Mouse (Mus musculus): Measurements from ENCODE around the gene Gm28048. TPM values are rescaled to one million over a fixed set of nuclear protein-coding genes. Genes with fewer than 3 reads are reported as not detected.

The Gm28048 gene
- polyA plus RNA-seq, 1 experiment, result not detected

DNA sequence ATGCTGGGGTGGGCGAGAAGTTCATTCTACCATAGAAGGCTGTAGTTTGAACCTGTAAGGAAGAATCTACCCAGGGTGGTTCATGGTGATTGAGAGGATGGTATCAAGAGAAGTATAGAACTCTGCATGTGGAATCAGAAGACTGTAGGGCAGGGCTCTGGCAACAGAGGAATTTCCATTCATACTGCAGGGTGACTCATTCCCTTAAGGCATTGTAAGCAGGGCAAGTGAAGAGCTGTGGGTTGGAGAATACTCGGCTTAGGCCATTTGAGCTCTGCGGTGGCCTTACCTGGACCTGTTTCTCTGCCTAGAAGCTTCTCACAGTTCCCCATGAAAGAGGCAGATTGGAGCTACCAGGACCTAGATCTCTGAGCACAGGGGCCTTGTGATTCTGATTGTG, 170.5 kb downstream of the Gm28048 start:
- no peak for DNase-seq

GRCm38 (mm10) chr11:22809465-22810096, 172.3 kb downstream of the Gm28048 start:
- Histone ChIP-seq H3K4me3 (replicated peaks; ENCODE audit: extremely low read depth, low read depth, low read length) (no peak overlapping the region), H3K4me1 (ENCODE audit: control insufficient read depth, insufficient read depth, low read length) (peaks cover 3% of the 10 kb centered on the region; the same call in 1 of the 2 replicates)
- 60% methylated on average over 7 of the region's 7 CpGs for WGBS
- TF ChIP-seq POLR2A (IDR thresholded peaks at IDR 0.05; ENCODE audit: borderline replicate concordance, extremely low read depth, low read depth, low read length) (no peak), CTCF (IDR thresholded peaks at IDR 0.05; ENCODE audit: insufficient read depth, low read length) (no peak)
- no peak for DNase-seq

More for the DNA sequence above, 170.5 kb downstream of the Gm28048 start:
- Histone ChIP-seq H3K4me3 (replicated peaks; ENCODE audit: extremely low read depth, low read depth, low read length) (no peak overlapping the region), H3K4me1 (ENCODE audit: control insufficient read depth, insufficient read depth, low read length) (peaks cover 3% of the 10 kb centered on the region; the same call in 1 of the 2 replicates)
- 79% methylated on average over 3 of the region's 3 CpGs for WGBS
- no peak for TF ChIP-seq CTCF (IDR thresholded peaks at IDR 0.05; ENCODE audit: insufficient read depth, low read length)
- TF ChIP-seq POLR2A (IDR thresholded peaks at IDR 0.05; ENCODE audit: borderline replicate concordance, extremely low read depth, low read depth, low read length), result no peak

GRCm38 (mm10) chr11:22808040-22808439, 173.8 kb downstream of the Gm28048 start:
- no peak for DNase-seq
- Histone ChIP-seq H3K4me3 (replicated peaks; ENCODE audit: extremely low read depth, low read depth, low read length) (no peak overlapping the region), H3K4me1 (ENCODE audit: control insufficient read depth, insufficient read depth, low read length) (no peaks in the 10 kb centered on the region)
- TF ChIP-seq POLR2A (IDR thresholded peaks at IDR 0.05; ENCODE audit: borderline replicate concordance, extremely low read depth, low read depth, low read length) (no peak), CTCF (IDR thresholded peaks at IDR 0.05; ENCODE audit: insufficient read depth, low read length) (no peak)

- Histone ChIP-seq H3K4me1 (ENCODE audit: control insufficient read depth, insufficient read depth, low read length) (no peaks in the 10 kb centered on the region), H3K4me3 (replicated peaks; ENCODE audit: extremely low read depth, low read depth, low read length) (no peak overlapping the region)
- 76% methylated on average over 1 of the region's 1 CpGs for WGBS
- no peak for TF ChIP-seq CTCF (IDR thresholded peaks at IDR 0.05; ENCODE audit: insufficient read depth, low read length)
- TF ChIP-seq POLR2A (IDR thresholded peaks at IDR 0.05; ENCODE audit: borderline replicate concordance, extremely low read depth, low read depth, low read length), result no peak
- no peak for DNase-seq
Observed at GRCm38 (mm10) chr11:22805171-22805570, 176.7 kb downstream of the Gm28048 start.

- DNase-seq, result peak; percentile 31
- Histone ChIP-seq H3K4me1 (ENCODE audit: control insufficient read depth, insufficient read depth, low read length) (no peaks in the 10 kb centered on the region; the same call in 1 of the 2 replicates), H3K4me3 (replicated peaks; ENCODE audit: extremely low read depth, low read depth, low read length) (peak overlapping the region; percentile 32)
- TF ChIP-seq CTCF (IDR thresholded peaks at IDR 0.05; ENCODE audit: insufficient read depth, low read length), result no peak
- TF ChIP-seq POLR2A (IDR thresholded peaks at IDR 0.05; ENCODE audit: borderline replicate concordance, extremely low read depth, low read depth, low read length), result no peak
- WGBS, result 24% methylated on average over 9 of the region's 9 CpGs
Observed at GRCm38 (mm10) chr11:22799987-22800424, 181.9 kb downstream of the Gm28048 start.

DNA sequence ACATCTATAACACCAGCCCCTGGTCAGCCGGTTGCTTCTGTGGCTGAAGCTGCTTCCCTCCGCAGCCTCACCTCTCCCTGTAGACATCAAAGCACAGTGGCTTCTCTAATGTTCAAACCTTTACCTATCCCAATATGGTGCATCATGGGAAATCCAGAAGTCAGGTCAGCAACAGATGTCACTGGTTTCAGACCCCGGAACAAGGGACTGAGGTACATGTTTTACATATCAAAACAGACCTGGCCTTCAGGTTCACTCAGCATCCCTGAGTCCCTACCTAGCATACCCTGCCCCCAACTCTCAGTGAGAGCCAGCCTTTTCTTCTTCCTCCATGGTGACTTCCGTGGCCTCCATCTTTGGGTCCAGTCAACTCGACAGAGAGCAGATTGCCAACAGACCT, 183.0 kb downstream of the Gm28048 start:
- Histone ChIP-seq H3K4me1 (ENCODE audit: control insufficient read depth, insufficient read depth, low read length) (no peaks in the 10 kb centered on the region; the same call in 1 of the 2 replicates), H3K4me3 (replicated peaks; ENCODE audit: extremely low read depth, low read depth, low read length) (no peak overlapping the region)
- DNase-seq, result no peak
- TF ChIP-seq POLR2A (IDR thresholded peaks at IDR 0.05; ENCODE audit: borderline replicate concordance, extremely low read depth, low read depth, low read length) (no peak), CTCF (IDR thresholded peaks at IDR 0.05; ENCODE audit: insufficient read depth, low read length) (no peak)
- WGBS, result 80% methylated on average over 5 of the region's 5 CpGs

GRCm38 (mm10) chr11:22794734-22795133, 187.2 kb downstream of the Gm28048 start:
- DNase-seq, result no peak
- WGBS, result 93% methylated on average over 1 of the region's 1 CpGs
- TF ChIP-seq POLR2A (IDR thresholded peaks at IDR 0.05; ENCODE audit: borderline replicate concordance, extremely low read depth, low read depth, low read length) (no peak), CTCF (IDR thresholded peaks at IDR 0.05; ENCODE audit: insufficient read depth, low read length) (no peak)
- no peak overlapping the region for H3K4me3 ChIP-seq (replicated peaks; ENCODE audit: extremely low read depth, low read depth, low read length)
- no peaks in the 10 kb centered on the region; the same call in 1 of the 2 replicates for H3K4me1 ChIP-seq (ENCODE audit: control insufficient read depth, insufficient read depth, low read length)

GRCm38 (mm10) chr11:22793881-22794203, 188.0 kb downstream of the Gm28048 start:
- no peak for DNase-seq
- H3K4me1 ChIP-seq (ENCODE audit: control insufficient read depth, insufficient read depth, low read length), result no peaks in the 10 kb centered on the region; the same call in 1 of the 2 replicates
- WGBS, result 88% methylated on average over 1 of the region's 1 CpGs
- TF ChIP-seq CTCF (IDR thresholded peaks at IDR 0.05; ENCODE audit: insufficient read depth, low read length) (no peak), POLR2A (IDR thresholded peaks at IDR 0.05; ENCODE audit: borderline replicate concordance, extremely low read depth, low read depth, low read length) (no peak)
- no peak overlapping the region for H3K4me3 ChIP-seq (replicated peaks; ENCODE audit: extremely low read depth, low read depth, low read length)

- DNase-seq, result no peak
- TF ChIP-seq CTCF (IDR thresholded peaks at IDR 0.05; ENCODE audit: insufficient read depth, low read length) (no peak), POLR2A (IDR thresholded peaks at IDR 0.05; ENCODE audit: borderline replicate concordance, extremely low read depth, low read depth, low read length) (no peak)
- H3K4me3 ChIP-seq (replicated peaks; ENCODE audit: extremely low read depth, low read depth, low read length), result no peak overlapping the region
- 88% methylated on average over 3 of the region's 3 CpGs for WGBS
- no peaks in the 10 kb centered on the region; the same call in 1 of the 2 replicates for H3K4me1 ChIP-seq (ENCODE audit: control insufficient read depth, insufficient read depth, low read length)
Observed at GRCm38 (mm10) chr11:22793176-22793880, 188.6 kb downstream of the Gm28048 start.

DNA sequence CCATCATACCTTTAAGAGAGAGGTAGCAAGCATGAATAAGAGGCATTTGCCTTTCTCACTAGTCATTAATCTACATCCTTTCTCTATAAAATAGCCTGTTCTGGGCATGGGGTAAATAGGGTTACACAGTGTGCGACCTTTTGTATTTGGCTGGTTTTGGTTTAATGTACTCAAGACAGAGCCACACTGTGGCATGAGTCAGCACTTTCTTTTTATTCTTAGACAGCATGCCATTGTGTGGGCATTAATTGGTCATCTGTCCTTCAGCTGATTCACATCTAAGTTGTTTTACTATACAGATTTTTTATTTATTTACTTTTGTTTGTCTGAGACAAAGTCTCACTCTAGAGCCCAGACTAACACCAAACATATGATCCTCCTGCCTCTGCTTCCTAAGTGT, 189.7 kb downstream of the Gm28048 start:
- no peak for DNase-seq
- H3K4me1 ChIP-seq (ENCODE audit: control insufficient read depth, insufficient read depth, low read length), result no peaks in the 10 kb centered on the region; the same call in 1 of the 2 replicates
- WGBS, result 93% methylated on average over 1 of the region's 1 CpGs
- H3K4me3 ChIP-seq (replicated peaks; ENCODE audit: extremely low read depth, low read depth, low read length), result no peak overlapping the region
- TF ChIP-seq CTCF (IDR thresholded peaks at IDR 0.05; ENCODE audit: insufficient read depth, low read length), result no peak
- no peak for TF ChIP-seq POLR2A (IDR thresholded peaks at IDR 0.05; ENCODE audit: borderline replicate concordance, extremely low read depth, low read depth, low read length)

Measured in lung, adult 2 months (tissue).